Mouse (Mus musculus) stomach, postnatal 0 days (tissue): ENCODE measurements around the gene Lpp.

Experiments
- CTCF ChIP-seq: IDR thresholded peaks from 2 replicates; pipeline ENCODE4 v1.5.1; 2016; ENCODE audit warnings: antibody characterized with exemption, low read depth, mild to moderate bottlenecking, moderate library complexity
- EP300 ChIP-seq: optimal IDR thresholded peaks from 2 replicates; pipeline ENCODE3; 2016; ENCODE audit warnings: antibody characterized with exemption

- TF ChIP-seq CTCF (no peak), EP300 (no peak)
Measured at GRCm38 (mm10) chr16:24930070-24930469, 536.8 kb downstream of the Lpp start.
